Mouse (Mus musculus) left cerebral cortex, adult 8-10 months (tissue): ENCODE results near the gene Ell3. TPM values are rescaled to one million over a fixed set of nuclear protein-coding genes. Genes with fewer than 3 reads are reported as not detected.

Source experiments
- DNase-seq, 2 experiments: peaks; one replicate each; pipeline ENCODE4 v3.0.0; 2022; ENCODE audit warnings: low spot score in 2 of 2
- total RNA-seq, 4 experiments: library from RNA; stranded (reverse); gene quantifications; 2 replicates each; pipeline ENCODE4 v1.2.4; 2022

The Ell3 gene
- total RNA-seq, 4 experiments from 2014 or later, result not detected

- DNase-seq, result no peak
Observed at GRCm38 (mm10) chr2:121448136-121448535, 4.1 kb upstream of the Ell3 start.

DNA sequence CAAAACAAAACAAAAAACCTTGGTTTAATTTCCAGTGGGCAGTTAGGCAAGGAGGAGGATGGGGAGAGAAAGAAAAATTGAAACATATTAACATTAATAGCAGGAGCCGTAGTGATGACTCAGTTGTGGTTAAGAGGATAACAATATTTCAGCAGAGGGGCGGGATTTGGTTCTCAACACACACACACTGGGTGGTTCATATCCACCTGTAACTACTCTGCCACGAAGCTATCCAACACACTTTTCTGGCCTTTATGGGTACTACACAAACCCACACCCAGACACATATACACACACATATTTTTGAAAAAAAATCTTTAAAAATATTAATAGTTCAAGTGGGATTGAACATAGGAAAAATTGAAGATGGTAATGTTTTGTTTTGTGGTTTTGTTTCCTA, 2.9 kb upstream of the Ell3 start:
- no peak for DNase-seq

GRCm38 (mm10) chr2:121446506-121446905, 2.4 kb upstream of the Ell3 start:
- no peak for DNase-seq

DNA sequence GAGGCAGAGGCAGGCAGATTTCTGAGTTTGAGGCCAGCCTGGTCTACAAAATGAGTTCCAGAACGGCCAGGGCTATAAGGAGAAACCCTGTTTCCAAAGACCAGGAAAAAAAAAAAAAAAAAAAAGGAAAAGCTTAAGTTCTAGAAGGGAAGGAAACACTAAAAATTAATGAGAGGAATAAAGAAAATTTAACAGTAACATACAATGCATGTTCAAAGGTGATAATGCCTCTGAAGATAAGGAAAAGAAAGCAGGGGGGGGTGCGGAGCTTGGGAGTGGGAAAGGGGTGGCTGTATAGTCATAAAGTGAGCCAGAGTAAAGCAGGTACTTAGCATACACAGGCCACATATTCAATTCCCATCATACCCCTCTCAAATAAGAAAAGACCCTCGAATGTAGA, 1.0 kb upstream of the Ell3 start:
- no peak for DNase-seq

- DNase-seq, result no peak
Observed at GRCm38 (mm10) chr2:121443068-121443349, 1.1 kb downstream of the Ell3 start.

GRCm38 (mm10) chr2:121442259-121443067, 1.6 kb downstream of the Ell3 start:
- no peak for DNase-seq

- DNase-seq, result no peak
Observed at GRCm38 (mm10) chr2:121441800-121442199, 2.3 kb downstream of the Ell3 start.

GRCm38 (mm10) chr2:121440834-121441605, 3.1 kb downstream of the Ell3 start:
- no peak for DNase-seq

DNA sequence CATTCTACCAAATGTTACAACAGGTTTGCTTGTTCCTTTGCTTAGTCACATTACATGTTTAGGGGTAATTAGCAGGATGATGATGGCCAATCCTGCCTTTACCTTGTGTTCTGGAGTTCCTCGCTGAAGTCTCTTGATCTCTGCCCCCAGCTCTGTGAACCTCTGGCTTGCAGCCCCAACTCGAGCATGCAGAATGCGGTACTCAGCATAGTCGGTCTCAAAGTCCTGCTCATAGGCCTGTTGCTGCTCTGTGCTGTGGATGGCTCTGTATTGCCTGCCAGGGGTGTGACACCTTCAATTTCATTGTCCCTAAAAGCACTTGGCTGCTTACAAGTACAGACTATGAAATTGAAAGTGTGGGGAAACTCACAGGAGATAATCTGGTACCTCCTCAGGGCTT, 4.3 kb downstream of the Ell3 start:
- DNase-seq, result no peak

GRCm38 (mm10) chr2:121434854-121435253, 9.2 kb downstream of the Ell3 start:
- DNase-seq, result no peak

DNA sequence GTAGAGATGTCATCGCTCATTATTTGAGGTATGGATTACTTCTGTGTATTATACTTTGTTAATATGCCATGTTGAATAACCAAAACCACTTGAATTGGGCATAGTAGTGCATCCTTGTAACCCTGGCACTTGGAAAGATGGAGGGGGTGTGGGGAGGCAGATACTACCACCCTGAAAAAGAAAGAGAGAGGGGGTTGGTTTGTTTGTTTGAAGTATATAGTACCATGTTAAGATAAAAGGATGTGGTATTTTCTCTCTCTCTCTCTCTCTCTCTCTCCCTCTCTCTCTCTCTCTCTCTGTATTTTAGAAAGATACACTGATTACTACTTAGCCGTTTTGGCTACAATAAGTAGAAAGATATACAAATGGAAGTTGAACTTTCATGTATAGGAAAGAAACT, 18.2 kb downstream of the Ell3 start:
- DNase-seq, result no peak

DNA sequence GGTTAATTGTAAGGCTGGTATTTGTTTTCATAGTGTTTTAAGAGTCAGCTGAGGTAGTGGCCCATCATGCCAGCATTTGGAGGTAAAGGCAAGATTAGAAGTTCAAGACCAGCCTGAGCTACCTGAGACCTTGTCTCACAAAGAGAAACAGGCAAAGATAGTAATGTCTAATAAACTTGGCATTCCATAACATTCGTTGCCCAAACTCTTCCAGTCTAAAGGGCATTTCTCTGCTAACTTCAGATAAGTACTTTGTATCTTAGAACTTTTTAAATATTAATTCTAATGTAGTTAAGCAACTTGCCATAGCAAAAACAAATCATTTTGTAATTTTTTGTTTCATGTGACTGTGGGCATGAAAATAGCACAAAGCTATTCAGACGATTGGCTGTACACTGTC, 20.9 kb downstream of the Ell3 start:
- no peak for DNase-seq

DNA sequence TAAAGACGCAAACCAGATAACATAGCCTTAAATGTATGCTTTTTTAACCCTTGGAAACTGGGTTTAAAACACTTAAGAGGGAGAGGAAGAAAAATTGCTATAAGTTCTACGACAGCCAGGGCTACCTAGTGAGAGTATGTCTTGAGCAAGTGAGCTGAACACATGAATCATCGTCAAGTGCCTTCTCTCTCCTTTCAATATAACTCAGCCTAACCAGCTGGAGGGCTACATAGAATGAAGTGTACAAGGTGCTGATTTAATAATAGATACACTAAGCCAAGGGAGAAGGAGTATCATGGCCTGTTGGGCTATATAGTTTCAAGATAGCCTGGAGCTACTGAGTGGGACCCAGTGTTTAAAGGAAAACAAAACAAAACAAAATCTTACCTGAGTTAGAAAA, 25.6 kb downstream of the Ell3 start:
- no peak for DNase-seq

DNA sequence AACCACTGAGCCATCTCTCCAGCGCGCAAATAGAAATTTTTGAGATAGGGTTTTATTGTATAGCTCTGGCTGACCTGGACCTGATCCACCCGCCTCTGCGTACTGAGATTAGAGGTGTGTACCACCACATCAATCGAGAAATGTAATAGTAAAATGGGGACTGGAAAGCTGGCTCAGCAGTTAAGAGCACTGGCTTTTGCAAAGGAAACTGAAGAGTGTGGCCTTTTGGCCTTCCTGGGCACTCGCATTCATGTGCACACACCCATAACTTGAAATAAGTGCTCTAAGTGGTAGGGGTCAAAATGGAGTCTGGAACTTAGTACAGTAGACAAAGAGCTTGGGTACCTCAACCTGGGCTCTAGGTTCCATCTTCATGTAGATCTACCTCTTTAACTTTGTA, 27.7 kb downstream of the Ell3 start:
- no peak for DNase-seq

GRCm38 (mm10) chr2:121415591-121415990, 28.5 kb downstream of the Ell3 start:
- DNase-seq, result no peak

DNA sequence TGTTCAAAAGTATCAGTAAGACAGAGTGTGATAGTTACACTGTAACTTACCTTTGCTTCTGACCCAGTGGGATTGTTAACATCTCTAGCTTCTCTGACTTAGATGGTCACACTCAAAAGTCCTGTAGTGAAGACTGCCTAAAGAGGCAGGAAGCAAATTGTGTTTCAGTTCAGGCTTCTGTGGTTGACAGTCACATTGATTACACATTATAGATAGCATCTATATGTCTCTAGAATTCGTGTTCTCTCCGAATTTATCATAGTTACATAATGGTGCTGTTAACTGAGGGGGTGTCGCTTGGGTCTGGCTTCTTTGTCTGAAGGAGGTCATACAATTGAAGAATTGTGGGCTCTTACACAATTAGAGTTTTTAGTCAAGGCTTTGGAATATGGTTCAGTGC, 29.0 kb downstream of the Ell3 start:
- DNase-seq, result no peak

GRCm38 (mm10) chr2:121414139-121414685, 29.9 kb downstream of the Ell3 start:
- peak in 1 of 2 experiments; percentile 36 for DNase-seq

DNA sequence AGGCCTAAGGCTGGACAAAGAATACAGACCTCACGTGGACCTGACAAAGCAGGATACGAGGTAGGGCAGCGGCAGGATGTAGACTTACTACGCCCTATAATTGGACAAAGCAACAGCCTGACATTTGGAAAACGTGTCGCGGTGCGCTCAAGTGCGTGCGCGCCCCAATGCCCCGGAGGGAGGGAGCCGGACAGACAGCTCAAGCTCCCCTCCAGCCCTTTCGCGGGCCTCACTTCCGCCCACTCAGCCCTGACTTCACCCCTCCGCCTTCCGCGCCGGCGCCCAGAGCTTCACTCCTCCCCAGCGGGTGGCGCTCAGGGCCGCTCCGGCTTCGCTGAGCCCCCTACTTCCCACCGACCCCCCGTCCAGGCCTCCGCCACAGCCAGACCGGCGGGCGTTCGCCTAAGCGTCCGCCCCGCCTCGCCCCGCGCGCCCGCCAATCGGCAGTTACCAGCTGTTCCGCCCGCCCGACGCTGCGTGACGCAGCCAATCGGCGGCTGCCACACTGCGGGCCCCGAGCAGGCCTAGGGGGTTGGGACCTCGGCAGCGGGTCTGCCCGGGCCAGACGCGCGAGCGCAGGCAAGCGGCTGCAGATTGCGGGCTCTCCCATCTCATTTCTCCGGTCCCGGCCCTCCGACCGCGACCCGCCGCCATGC, 30.6 kb downstream of the Ell3 start, which contains the start of the genes Pdia3 and Catsper2:
Pdia3 (plus strand) TSS at position 389 of the 656 bp plus-strand sequence.
Catsper2 (minus strand) TSS at position 406 of the 656 bp plus-strand sequence.
- DNase-seq, result peak; percentile 87 to 96

- no peak for DNase-seq
Observed at GRCm38 (mm10) chr2:121412843-121413386, 31.2 kb downstream of the Ell3 start.

DNA sequence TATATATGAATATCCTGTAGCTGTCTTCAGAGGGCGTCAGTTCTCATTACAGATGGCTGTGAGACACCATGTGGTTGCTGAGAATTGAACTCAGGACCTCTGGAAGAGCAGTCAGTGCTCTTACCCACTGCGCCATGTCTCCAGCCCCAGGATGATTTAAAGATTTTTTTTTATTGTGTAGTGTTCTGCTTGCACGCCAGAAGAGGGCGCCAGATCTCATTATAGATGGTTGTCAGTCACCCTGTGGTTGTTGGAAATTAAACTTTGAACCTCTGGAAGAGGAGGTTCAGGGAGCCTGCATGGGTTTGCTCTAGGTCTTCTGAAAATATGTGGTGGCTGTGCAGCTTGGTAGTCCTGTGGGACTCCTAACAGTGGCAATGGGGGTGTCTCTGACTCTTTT, 35.9 kb downstream of the Ell3 start:
- no peak for DNase-seq

DNA sequence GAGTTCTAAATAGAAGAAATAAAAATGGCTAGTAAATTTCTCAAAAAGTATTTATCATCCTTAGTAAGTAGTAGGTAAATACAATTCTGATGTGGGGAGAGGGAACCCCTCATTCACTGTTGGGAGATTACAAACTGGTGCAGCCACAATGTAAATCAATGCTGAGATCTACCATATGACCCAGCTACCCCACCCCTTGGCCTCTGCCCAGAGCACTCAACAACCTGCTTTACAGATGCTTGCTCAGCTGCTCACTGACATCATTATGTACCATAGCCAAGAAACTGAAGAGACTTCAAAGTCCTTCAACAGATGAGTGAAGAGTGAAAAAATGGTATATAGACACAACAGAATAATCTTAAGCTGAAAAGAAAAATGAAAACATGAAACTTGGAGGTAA, 40.8 kb downstream of the Ell3 start:
- no peak for DNase-seq

DNA sequence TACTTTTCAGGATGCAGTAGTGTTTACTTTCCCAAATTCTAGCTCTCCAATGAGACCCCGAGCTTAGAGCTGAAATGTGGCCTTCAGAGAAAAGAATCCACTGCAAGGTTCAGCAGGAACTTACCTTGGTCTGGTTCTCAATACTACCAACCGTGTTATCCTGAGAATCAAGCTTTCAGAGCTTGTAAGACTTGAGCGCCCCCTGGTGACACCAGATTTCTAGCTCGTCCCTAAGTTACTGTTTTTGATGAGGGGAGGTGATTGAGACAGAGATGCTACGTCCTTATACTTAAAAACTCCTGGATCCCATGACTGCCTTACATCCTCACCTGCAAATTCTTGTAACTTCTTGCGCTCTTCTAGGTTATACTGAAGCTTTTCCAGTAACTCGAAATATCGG, 47.5 kb downstream of the Ell3 start:
- peak; percentile 55 to 79 for DNase-seq
